Mouse (Mus musculus): ENCODE results near the gene Gpr155.

Gene Gpr155

DNA sequence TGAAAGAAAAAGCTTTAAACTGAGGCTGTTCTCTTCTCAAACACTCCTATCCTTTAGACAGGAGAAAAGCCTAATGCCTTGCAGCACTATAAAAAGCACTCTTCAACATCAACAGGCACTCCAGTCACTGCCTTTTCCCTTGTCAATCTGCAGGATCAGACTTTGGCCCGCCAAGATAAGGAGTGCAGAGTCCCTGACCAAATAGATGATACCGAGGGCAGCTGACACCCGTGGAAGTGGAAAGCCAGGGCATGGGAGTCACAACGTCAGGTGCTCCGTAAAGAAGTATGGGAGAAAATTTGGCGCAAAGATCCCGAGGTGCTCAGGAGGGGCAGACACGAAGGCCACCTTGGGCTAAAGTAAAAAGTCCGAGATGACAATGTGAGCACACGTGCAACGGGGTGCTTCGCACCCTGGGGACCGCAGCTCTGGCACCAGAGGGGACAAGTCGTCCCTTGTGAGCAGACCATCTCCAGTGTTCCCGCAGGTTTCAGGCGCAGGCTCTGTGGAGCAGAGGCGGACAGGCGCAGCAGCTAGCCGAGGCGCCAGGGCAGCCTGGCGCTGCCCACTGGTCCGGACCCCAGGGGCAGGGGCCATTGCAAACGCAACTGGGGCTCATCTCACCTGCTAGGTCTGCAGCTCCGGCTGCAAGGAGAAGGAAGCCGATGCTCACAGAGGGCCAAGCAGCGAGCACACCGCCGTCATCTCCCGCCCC is 574 bp downstream of the Gpr155 start:
- peak in 1 of 2 experiments; percentile 8 for DNase-seq

GRCm38 (mm10) chr2:73385172-73385571 is 1.2 kb downstream of the Gpr155 start:
- no peak for DNase-seq

DNA sequence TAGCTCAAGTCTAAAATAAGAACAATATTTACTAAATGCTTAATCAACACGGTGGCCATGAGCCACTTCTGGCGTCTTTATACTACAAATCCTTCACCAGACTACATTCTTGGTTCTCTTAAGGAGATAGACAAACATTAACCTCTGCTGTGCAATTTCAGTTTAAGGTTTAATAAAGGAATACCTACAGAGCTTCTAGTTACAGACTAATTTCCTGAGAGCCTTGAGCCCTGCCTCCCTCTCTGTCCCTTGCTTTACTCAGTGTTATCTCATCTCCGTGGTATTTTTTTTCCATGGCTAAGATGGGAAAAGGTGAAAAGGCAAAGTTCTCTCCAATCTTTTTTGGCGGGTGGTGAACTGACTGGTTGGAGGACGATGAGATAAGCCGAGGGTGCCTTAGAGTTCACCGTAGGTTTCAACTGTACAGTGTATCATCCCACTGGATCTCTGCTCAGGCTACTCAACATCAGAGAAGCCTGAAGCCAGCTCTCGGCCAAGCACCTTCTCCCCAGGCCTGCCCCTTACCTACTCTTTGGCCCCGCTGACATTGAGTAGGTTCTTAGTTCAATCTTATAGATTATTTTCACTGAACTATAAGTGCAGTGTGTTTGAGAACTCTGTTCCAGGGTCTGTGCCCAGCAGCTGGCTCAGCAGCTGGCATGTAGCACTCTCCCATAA is 5.9 kb downstream of the Gpr155 start:
- DNase-seq = no peak

DNA sequence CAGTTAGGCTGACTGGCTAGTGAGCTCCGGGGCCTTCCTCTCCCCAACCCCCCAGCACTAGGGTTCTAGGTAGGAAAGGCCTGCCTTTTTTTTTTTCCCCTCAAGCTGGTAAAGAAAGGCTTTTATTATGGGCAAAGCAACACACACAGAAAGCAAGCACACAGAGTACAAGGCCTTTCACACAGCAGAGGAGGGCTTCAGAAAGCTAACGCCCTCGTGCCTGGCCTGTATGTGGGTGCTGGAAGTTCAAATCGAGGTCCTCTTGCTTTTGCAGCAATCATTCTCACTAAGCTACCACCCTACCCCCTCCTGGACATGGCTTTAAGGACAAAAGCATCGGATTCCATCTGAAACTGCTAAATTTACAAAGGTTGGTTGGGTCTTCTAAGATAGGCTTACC is 6.7 kb downstream of the Gpr155 start:
- no peak for DNase-seq

DNA sequence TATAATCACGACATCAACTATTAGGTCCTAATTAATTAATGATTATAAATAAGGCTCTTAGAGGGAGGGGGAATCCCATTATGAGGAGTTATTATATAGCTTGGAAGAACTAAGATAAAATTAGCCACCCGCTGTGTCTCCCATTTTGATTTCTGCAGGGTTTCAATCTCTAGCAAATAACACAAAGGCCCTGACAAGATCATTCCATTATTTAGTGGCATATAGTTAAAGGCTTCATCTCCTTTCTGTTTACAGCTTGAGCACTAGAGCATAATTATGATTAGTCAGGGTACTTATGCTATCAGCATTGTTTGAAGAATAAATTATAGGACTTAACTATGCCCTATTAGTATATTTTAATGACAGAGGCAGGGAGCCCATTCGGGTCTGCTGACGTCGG is 8.0 kb downstream of the Gpr155 start:
- no peak for DNase-seq

DNA sequence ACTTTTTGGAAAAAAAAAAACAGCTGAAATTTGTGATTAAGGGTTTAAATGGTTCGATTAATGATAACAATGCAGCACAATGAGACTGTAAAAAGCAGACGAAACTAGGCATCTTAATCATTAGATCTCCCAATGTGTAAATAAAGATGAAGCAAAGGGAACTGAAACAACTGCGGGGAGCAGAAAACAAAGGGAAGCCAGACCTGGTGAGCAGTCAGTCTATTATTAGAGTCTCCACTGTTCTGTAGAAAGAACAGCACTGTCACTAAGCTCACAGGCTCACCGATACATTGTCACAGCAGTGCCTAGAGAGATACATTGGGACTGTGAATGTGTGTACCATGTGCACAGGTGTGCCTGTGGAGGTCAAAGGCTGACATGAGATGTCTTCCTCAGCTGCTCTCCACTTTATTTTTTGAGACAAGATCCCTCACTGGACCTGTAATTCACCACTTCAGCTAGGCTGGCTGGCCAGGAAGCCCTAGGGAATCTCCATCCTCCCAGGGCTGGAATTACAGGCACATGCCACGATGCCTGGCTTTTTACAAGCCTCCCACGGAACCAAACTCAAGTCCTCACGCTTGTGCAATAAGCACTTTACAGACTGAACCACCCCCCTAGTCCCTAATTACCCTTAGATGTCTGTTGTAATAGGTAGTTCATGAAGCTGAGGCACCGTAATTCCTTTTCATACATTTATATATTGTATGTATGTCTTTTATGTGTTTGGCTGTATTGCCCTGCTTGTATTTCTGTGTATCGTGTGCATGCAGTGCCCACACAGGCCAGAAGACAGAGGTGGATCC is 14.6 kb downstream of the Gpr155 start:
- peak in 1 of 2 experiments; percentile 11 for DNase-seq

DNA sequence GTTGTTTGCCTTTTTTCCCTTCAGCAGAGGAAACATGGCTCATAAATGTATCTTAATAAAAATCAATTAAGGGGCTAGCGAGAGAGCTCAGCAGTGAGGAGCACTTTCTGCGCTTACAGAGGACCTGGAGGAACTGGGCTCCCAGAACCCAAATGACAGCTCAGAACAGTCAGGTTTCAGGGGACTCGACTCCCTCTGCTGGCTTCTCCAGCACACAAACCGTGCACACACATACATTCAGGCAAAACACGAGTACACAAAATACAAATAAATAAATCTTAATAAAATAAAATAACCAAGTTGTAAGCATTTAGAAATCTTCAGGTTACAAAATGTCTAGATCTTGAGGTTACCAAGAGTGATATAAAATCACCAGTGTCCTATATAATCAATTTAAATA is 22.9 kb downstream of the Gpr155 start:
- DNase-seq = no peak

- no peak for DNase-seq
These were observed 25.8 kb downstream of the Gpr155 start for GRCm38 (mm10) chr2:73360536-73360935.

- DNase-seq = no peak
These were observed 26.4 kb downstream of the Gpr155 start for GRCm38 (mm10) chr2:73359941-73360340.

DNA sequence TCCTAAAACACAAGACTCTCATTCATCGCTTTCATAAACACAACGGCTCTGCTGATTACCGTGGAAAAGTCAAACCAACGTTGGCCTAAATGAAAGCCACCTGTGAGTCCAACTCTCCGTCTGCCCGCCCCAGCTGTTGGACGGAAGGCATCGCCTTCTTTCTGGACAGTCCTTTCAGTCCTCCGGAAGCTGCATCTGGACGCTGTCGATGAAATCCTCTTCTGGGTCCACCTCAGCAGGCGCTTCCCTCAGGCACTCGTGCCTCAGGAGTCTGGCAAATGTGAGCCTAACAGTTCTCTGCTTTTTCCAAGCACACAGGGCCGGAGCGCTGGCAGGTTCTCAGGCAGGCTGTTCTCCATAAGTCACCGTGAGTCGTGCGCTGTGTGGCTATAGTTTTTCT is 29.4 kb downstream of the Gpr155 start:
- no peak for DNase-seq

DNA sequence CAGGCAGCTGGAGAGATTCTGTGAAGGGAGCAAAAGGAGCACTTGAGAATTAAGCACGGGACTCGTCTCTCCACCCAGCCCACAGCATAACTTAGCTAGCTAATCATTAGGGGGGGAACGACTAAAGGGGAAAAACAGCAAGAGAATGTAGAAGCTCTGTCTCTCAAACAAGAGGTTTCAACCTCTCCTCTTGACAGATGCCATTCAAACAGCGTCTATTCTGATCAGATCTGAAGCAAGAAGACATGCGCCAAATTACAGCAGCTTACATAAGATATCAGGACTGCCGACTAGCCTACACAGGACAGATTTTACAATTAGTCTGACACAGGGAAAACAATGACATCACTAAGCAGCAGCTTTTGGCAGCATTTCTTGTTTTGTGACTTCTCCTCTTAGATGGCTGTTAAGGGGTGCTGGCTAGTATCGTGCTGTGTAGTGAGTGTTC is 34.4 kb downstream of the Gpr155 start:
- DNase-seq = no peak

DNA sequence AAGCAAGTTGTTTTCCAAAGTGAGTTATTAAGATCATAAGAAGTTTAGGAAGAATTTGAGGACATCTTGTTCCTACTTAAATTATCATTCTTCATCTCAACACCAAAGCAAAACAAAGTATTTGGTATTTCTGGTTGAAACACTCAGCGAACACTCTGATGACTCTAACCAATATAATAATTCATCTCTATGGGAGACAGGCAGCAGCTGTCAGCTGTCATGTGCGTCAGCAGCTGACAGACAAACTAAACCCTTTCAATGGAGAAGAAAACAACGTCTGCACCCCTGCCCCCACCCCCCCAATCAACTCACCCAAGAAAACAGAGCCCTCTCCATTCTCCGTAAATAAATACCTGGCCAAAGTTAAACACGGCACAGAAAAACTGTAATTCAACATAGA is 34.9 kb downstream of the Gpr155 start:
- DNase-seq = no peak

DNA sequence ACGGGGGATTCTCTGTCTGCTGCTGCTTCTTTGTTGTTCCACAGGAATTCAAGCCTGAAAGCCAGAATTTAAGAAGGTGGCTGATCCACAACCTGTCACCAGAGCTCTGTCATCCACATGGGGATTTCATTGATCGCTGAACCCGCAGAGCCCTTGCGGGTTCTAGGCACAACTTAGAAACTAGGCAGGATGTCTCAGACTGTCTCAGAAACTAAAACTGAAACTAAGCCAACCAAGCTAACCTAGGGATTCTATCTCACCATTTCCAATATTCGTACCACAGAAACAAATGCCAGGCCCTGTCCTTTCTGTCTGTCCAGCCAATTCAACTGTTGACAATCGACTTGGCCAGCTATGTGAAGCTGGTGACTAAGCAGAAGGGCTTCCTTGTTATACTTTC is 38.2 kb downstream of the Gpr155 start:
- no peak for DNase-seq

DNA sequence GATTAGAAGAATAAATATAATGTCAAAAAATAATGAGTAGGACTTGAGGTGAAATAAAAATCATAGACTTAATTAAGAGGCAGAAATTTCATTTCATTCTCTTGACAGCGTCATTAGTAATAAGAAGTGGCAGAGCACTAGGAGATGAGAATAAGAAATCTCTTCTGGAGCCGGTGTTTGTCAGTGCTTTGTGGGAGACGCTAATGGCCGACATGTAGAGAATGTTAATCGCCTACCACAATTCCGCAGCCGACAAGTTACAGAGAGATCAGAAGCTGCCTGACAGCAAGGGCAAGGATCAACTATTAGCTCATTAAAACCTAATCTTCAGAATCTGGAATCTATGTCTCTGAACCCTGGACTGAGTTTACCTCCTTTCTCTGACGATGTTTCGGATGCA is 38.6 kb downstream of the Gpr155 start:
- DNase-seq = no peak

GRCm38 (mm10) chr2:73347136-73347535 is 39.2 kb downstream of the Gpr155 start:
- no peak for DNase-seq

- no peak for DNase-seq
These were observed 39.9 kb downstream of the Gpr155 start for GRCm38 (mm10) chr2:73346345-73347086.

DNA sequence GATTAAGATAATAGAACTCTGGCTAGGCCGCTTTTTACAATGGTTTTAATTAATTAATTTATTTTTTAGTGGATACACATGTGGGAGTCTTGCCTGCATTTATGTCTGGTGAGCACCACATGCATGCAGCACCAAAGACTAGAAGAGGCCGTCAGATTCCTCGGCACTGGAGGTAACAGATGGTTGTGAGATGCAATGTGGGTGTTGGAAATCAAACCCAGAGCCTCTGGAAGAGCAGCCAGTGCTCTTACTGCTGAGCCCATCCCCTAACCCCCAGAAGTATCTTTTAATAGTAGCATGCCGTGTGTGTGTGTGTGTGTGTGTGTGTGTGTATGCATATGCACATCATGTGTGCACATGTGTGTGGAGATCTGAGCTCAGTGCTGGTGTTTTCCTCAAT is 41.2 kb downstream of the Gpr155 start:
- DNase-seq = no peak

DNA sequence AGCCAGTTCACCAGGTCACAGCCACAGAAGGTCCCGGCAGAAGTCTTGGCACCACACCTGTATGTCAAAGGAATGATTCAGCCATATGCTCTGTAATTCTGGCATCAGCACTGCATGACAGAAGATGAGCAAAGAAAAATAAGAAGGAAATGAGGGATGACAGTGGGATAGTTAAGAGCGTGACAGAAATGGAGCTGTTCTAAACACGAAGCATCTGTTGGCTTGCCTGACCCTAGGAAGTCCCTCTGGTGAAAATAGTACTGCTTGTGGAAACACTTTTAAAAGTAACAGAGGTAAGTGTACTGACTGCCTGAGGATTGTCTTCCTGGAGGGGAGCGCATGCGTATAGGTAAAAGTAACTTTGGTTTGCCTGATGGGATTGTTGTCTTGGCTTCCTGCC is 42.7 kb downstream of the Gpr155 start:
- no peak for DNase-seq

- no peak for DNase-seq
These were observed 48.0 kb downstream of the Gpr155 start for GRCm38 (mm10) chr2:73338415-73338814.

DNA sequence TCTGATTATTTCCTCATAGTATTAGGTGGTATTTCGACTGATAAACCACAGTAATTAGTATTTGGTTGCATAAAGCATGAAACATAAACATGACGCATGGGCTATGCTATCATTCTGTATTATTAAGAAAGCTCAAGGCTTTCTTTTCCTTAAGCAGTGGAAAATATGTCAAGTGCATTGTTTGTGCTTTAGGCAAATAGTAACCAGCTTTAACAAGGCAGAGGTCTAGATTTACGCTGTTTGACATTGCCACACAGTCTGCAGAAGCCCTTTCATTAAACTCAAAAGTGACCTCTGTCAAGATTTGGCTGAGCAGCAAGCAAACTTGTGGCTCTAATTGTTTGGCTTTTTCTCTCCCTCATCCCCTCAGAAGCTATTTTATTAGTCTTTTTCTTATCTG is 50.4 kb downstream of the Gpr155 start:
- DNase-seq = no peak

GRCm38 (mm10) chr2:73325871-73326270 is 60.5 kb downstream of the Gpr155 start:
- no peak for DNase-seq

- DNase-seq = no peak
These were observed 63.4 kb downstream of the Gpr155 start for GRCm38 (mm10) chr2:73322991-73323390.

DNA sequence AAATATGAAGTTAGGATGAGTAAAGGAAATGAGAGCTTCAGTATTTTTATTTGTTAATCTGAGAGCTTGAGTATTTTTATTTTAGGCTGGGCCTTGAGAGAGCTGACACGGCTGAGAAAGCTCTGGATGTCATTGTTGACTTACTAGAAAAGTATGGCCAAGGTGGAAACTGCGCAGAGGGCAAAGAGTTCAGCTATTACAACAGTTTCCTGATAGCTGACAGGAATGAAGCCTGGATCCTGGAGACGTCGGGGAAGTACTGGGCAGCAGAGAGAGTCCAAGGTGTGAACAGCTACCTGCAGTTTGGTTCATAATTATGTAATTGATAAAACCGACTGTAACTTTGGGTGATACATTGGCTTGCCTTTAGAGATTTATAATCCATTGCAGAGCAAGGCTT is 67.2 kb downstream of the Gpr155 start:
- no peak for DNase-seq
